Mouse (Mus musculus) kidney, embryonic 14.5 days (tissue): ENCODE measurements around the gene Spaar. TPM values are rescaled to one million over a fixed set of nuclear protein-coding genes. Genes with fewer than 3 reads are reported as not detected.

Experiments used
- ATAC-seq: fragments of 200-750 bp; cut with Nextera tagmentation; 2 replicates; pipeline ENCODE4 v1.8.0; 2017; ENCODE audit warnings: moderate number of reproducible peaks, mild to moderate bottlenecking, moderate TSS enrichment, moderate library complexity; ENCODE audit not compliant: low FRiP score, low TSS enrichment
- H3K27ac ChIP-seq: fragments of 300-500 bp; sonication (generic); 2 replicates; pipeline ENCODE4 v1.5.1; 2014; ENCODE audit warnings: low read depth, mild to moderate bottlenecking, low read length, moderate library complexity, mixed read lengths
- H3K27me3 ChIP-seq: fragments of 300-500 bp; sonication (generic); 2 replicates; pipeline ENCODE4 v1.6.1; 2014; ENCODE audit warnings: mild to moderate bottlenecking, low read length; ENCODE audit not compliant: control insufficient read depth, insufficient read depth
- H3K36me3 ChIP-seq: fragments of 300-500 bp; sonication (generic); 2 replicates; pipeline ENCODE4 v1.6.1; 2014; ENCODE audit warnings: low read length, mixed read lengths; ENCODE audit not compliant: control insufficient read depth, insufficient read depth
- H3K4me1 ChIP-seq: fragments of 300-500 bp; sonication (generic); 2 replicates; pipeline ENCODE4 v1.6.1; 2014; ENCODE audit warnings: low read length, mixed read lengths; ENCODE audit not compliant: control insufficient read depth, insufficient read depth
- H3K4me2 ChIP-seq: fragments of 300-500 bp; sonication (generic); replicated peaks from 2 replicates; pipeline ENCODE4 v1.6.1; 2014; ENCODE audit warnings: low read depth, mild to moderate bottlenecking, low read length
- H3K4me3 ChIP-seq: fragments of 300-500 bp; sonication (generic); 2 replicates; pipeline ENCODE4 v1.5.1; 2014; ENCODE audit warnings: mild to moderate bottlenecking, low read length
- H3K9ac ChIP-seq: fragments of 300-500 bp; sonication (generic); 2 replicates; pipeline ENCODE4 v1.6.1; 2014; ENCODE audit warnings: low read depth, mild to moderate bottlenecking, low read length, moderate library complexity
- H3K9me3 ChIP-seq: fragments of 300-500 bp; sonication (generic); 2 replicates; pipeline ENCODE4 v1.6.1; 2016; ENCODE audit warnings: low read length; ENCODE audit not compliant: control insufficient read depth
- WGBS: fragments of 180-500 bp; shearing (Covaris S2); extraction: QIAGEN DNeasy Blood & Tissue Kit; methylation state at CpG from one replicate; pipeline ENCODE4 v1.1.7; 2014; 5-methylcytosine and 5-hydroxymethylcytosine counted together
- polyA plus RNA-seq: library from polyadenylated mRNA; unstranded; fragments of >200 nt; fragmentation: Nextera tagmentation; extraction: Ambion mirVana; gene quantifications from 2 replicates; pipeline ENCODE4 v1.2.1, GENCODE M21; 2014

Spaar gene
- polyA plus RNA-seq = 0.04 and 0.14 TPM in 2 replicates

DNA sequence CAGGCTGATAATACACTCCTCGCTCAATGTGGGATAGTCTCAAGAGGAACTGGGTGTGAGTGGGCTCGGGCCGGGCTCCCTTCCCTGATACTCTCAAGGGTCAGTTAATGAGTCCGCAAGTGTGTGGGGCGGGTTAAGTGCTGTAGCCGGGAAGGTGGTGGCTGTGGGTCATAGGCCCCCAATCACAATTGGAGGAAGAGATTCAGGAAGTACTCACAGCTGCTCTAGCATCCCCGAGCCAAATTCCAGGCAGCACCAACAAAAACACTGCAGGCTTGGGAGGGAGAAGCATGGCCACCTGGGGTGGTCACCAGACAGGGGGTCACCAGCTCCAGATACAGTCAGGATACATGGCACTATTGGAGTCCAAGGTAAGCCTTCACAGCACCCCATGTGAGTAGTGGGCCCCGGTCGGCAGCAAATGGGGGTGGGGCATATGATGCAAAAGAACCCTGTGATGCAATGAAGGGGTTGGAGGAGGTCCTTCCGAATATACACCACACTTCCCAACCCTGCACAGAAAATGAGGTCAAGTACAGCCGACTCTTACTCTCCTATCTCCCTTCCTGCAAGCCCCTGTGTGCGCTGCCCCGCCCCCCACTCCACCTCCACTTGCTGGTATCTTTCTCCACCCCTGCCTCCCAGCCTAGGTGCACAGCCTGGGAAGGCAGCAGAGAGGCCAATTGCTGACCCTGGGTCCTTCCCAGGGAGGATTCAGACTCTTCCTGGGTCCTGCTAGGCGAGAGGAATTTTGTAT is at the start of gene Spaar:
Spaar (plus strand) TSS at position 241 of the 757 bp plus-strand sequence.
- Histone ChIP-seq H3K27me3 (no peaks in the 10 kb centered on the region), H3K4me2 (no peak within 1 kb of the TSS), H3K4me1 (peaks cover 11% of the 10 kb centered on the region; the same call in 1 of the 2 replicates), H3K9me3 (no peaks in the 10 kb centered on the region), H3K36me3 (no peaks in the 10 kb centered on the region), H3K4me3 (no peak within 1 kb of the TSS), H3K27ac (no peak within 1 kb of the TSS), H3K9ac (no peak within 1 kb of the TSS)
- no peak for ATAC-seq
- 54% methylated on average over 14 of the region's 14 CpGs for WGBS

DNA sequence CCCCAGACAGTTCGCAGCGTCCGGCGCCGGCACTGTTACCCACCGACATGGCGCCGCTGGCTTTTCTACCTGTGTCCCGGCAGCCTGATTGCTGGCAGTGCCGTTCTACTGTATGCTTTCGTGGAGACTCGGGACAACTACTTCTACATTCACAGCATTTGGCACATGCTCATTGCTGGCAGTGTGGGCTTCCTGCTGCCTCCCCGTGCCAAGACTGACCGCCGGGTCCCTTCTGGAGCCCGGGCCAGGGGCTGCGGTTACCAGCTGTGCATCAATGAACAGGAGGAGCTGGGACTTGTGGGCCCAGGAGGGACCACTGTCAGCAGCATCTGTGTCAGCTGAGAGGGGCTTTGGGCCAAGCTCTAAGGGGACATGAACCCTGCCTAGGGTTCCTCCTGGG is 39.8 kb upstream of the Spaar start:
- Histone ChIP-seq H3K27me3 (no peaks in the 10 kb centered on the region), H3K9ac (no peak overlapping the region), H3K4me3 (no peak overlapping the region), H3K36me3 (no peaks in the 10 kb centered on the region), H3K27ac (no peak overlapping the region), H3K4me1 (no peaks in the 10 kb centered on the region), H3K4me2 (no peak overlapping the region), H3K9me3 (no peaks in the 10 kb centered on the region)
- no peak for ATAC-seq
- 96% methylated on average over 17 of the region's 17 CpGs for WGBS

DNA sequence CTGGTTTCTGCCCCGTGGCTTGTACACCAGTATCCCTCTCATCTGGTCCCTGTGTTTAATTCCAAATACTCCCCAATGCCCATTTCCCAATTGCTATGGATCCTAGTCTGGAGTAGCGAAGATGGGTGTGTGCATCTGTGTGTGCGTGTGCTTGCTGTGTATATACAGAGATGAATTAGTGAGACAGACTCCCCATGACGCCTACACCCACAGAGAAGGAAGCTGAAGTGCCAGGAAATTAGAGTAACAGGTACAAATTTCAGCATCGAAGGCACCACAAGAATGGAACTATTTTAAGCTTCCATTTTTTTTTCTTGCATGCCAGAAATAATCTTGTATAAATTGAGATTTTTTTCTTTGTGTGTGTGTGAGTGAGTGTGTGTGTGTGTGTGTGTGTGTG is 38.8 kb upstream of the Spaar start:
- Histone ChIP-seq H3K36me3 (no peaks in the 10 kb centered on the region), H3K27me3 (no peaks in the 10 kb centered on the region), H3K9me3 (no peaks in the 10 kb centered on the region), H3K9ac (no peak overlapping the region), H3K27ac (no peak overlapping the region), H3K4me2 (no peak overlapping the region), H3K4me3 (no peak overlapping the region), H3K4me1 (no peaks in the 10 kb centered on the region)
- no peak for ATAC-seq
- 86% methylated on average over 5 of the region's 5 CpGs for WGBS

DNA sequence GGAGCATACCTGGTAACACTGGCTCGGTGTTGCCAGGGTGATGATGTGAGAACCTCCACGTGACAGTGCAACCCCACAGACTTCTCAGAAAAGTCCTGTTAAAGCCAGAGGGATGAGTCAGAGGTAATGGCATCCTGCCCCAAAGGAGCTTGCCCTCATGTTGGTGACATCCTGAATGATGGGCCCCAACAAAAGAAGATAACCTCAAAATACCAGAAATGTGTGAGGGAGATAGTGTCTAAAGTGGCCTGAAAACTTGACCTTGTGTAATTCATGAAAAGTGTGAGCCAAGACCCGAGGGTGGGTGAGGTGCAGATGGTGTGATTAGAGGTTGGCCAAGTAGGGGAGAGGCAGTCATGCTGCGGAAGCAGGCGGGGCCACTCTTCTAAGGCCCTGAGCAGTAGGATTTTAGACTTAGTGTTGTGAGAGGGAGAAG is 36.0 kb upstream of the Spaar start:
- H3K4me3 ChIP-seq = no peak overlapping the region
- no peak overlapping the region for H3K9ac ChIP-seq
- no peaks in the 10 kb centered on the region for H3K4me1 ChIP-seq
- ATAC-seq = no peak
- no peak overlapping the region for H3K27ac ChIP-seq
- 77% methylated on average over 5 of the region's 5 CpGs for WGBS
- no peak overlapping the region for H3K4me2 ChIP-seq
- H3K9me3 ChIP-seq = no peaks in the 10 kb centered on the region
- H3K36me3 ChIP-seq = no peaks in the 10 kb centered on the region
- H3K27me3 ChIP-seq = no peaks in the 10 kb centered on the region

DNA sequence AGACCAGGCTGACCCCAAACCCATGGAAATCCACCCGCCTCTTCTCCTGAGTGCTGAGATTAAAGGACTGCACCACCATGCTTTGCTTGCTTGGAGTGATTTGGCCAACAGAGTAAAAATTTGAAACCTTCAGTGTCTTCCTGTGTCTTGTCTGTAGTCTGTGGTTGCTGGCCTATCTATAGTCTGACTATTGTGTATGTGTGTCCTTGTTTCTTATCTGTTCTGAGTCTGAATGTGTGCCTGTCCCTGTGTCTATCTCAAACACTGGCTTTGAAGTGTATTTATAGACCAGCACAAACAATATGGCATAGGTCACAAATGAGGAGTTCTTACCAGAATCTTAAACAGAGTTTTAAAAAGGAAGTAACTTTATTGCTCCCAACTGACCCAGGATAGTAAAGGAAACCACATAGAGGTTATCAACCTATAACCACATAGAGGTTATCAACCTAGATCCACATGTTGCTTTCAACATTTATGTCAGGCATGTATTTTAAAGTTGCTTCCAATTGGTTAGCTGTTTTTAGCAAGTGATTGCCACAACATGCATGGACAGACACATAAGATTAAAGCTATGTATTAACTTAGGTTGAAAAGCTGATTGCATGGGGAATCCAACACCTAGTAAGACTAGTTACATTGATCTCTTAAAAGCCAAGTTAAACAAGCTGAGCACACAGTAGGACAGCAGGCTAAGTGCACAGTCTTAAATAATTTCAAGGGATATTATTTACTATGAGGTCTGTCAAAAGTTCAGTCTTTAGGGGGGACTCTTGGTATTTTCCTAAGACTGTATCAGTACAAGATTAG is 35.2 kb upstream of the Spaar start:
- no peaks in the 10 kb centered on the region for H3K36me3 ChIP-seq
- H3K27me3 ChIP-seq = no peaks in the 10 kb centered on the region
- no peaks in the 10 kb centered on the region for H3K4me1 ChIP-seq
- no peak for ATAC-seq
- H3K4me3 ChIP-seq = no peak overlapping the region
- WGBS = 84% methylated on average over 1 of the region's 1 CpGs
- H3K4me2 ChIP-seq = no peak overlapping the region
- no peak overlapping the region for H3K9ac ChIP-seq
- no peak overlapping the region for H3K27ac ChIP-seq
- H3K9me3 ChIP-seq = no peaks in the 10 kb centered on the region

DNA sequence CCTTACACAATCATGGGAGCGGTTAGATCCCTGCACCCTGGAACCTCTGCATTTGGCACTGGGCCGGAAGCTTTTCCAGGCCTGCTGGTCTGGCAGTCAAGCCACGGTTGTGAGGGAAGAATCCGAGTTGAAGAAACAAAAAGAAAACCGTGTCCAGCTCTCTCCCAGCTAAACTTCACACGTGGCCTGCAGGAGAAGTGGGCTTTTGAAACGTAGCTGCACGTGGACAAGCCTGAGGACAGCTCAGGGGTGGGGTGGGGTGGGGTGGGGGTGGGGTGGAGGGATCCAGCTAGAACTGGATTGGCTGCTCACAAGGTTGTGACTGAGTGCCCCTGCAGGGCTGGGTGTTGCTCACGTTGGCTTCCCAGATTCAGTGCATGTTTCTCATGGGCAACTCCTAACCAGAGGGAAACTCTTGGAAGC is 34.6 kb upstream of the Spaar start:
- Histone ChIP-seq H3K27me3 (no peaks in the 10 kb centered on the region), H3K4me2 (no peak overlapping the region), H3K4me1 (no peaks in the 10 kb centered on the region), H3K27ac (no peak overlapping the region), H3K4me3 (no peak overlapping the region), H3K9ac (no peak overlapping the region), H3K9me3 (no peaks in the 10 kb centered on the region), H3K36me3 (no peaks in the 10 kb centered on the region)
- 33% methylated on average over 9 of the region's 9 CpGs for WGBS
- no peak for ATAC-seq

DNA sequence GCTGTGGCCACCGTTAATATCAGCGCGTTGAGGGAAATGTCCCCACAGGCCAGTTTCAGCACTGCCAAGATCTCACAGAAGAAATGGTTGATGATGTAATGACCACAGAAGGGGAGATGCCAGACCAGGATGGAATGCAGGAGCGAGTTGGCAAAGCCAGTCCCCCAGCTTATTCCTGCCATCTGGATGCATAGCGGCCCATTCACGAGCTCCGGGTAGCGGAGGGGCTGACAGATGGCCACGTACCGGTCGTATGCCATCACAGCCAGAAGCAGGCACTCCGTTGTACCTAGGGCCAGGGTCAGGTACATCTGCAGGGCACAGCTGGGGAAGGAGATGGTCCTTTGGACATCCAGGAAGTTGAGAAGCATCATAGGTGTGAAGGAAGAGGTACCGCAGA is 33.3 kb upstream of the Spaar start:
- H3K4me2 ChIP-seq = no peak overlapping the region
- H3K27me3 ChIP-seq = no peaks in the 10 kb centered on the region
- no peak for ATAC-seq
- 91% methylated on average over 13 of the region's 13 CpGs for WGBS
- H3K4me1 ChIP-seq = no peaks in the 10 kb centered on the region
- H3K4me3 ChIP-seq = no peak overlapping the region
- H3K9ac ChIP-seq = no peak overlapping the region
- no peak overlapping the region for H3K27ac ChIP-seq
- no peaks in the 10 kb centered on the region for H3K36me3 ChIP-seq
- no peaks in the 10 kb centered on the region for H3K9me3 ChIP-seq

DNA sequence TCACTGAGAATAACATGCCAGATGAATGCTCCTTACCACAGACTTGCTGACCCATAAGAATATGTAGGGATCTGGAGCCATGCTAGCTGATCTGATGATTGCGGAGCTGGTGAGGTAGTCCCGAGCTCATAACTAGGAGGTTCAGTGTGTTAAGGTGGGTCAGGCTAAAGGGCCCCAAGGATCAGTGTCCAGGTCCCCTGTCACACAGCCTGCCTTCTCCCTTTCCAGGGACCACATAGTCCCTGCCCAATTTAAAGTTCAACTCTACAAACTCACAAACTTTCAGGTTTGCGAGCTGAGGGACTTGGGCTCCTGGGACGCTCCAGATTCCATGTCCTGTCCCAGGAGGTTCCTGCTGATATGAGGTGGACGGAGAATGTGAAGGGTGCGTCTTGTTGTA is 29.1 kb upstream of the Spaar start, which contains the start of gene Olfr70:
Olfr70 (minus strand) TSS at position 101 of the 400 bp plus-strand sequence.
- Histone ChIP-seq H3K36me3 (no peaks in the 10 kb centered on the region), H3K4me3 (no peak within 1 kb of the TSS), H3K9me3 (no peaks in the 10 kb centered on the region), H3K4me1 (no peaks in the 10 kb centered on the region), H3K27me3 (no peaks in the 10 kb centered on the region), H3K27ac (no peak within 1 kb of the TSS), H3K9ac (no peak within 1 kb of the TSS), H3K4me2 (no peak within 1 kb of the TSS)
- no peak for ATAC-seq
- 91% methylated on average over 6 of the region's 6 CpGs for WGBS

DNA sequence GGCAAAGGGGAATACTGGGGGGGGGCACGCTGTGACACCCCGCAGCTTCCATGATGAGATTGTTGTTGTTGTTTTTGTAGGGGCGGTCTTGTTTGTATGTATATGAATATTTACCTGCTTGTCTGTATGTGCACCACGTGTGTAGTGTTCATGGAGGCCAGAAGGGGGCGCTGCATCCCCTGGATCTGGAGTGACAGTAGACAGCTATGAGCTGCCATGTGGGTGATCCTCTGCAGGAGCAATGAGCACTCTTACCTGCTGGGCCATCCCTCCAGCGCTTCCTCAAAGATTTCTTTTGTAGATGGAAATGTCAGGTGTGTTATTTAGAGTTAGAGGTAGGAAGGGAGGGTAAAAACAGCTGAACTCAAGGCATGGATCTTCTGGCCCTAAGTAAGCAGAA is 26.4 kb upstream of the Spaar start:
- ATAC-seq = no peak
- Histone ChIP-seq H3K4me3 (no peak overlapping the region), H3K9me3 (no peaks in the 10 kb centered on the region), H3K4me1 (no peaks in the 10 kb centered on the region), H3K9ac (no peak overlapping the region), H3K27me3 (no peaks in the 10 kb centered on the region), H3K4me2 (no peak overlapping the region), H3K36me3 (no peaks in the 10 kb centered on the region), H3K27ac (no peak overlapping the region)
- 72% methylated on average over 6 of the region's 6 CpGs for WGBS
